Mouse (Mus musculus) heart, postnatal 25 days (tissue): ENCODE measurements around the gene Ern1. TPM values are rescaled to one million over a fixed set of nuclear protein-coding genes. Genes with fewer than 3 reads are reported as not detected.
A peak's percentile ranks its signal among the peaks of the same experiment; 100 is the strongest.
"Not testable (repeated sequence)": the region's sequence is repeated elsewhere in the genome, so short reads cannot be mapped to it uniquely, and the experiment has no call there.

ENCODE experiments used
- DNase-seq: peaks from one replicate; pipeline ENCODE4 v3.0.0; 2022; ENCODE audit warnings: low spot score
- intact Hi-C: fragments of 180-260 bp; cut with DNase I; formaldehyde crosslinking; loops from one replicate; pipeline ENCODE4 v1.15.1; 2025
- total RNA-seq, 2 experiments: library from RNA; stranded (reverse); gene quantifications; 2 replicates each; pipeline ENCODE4 v1.2.3; 2021

Gene Ern1
- total RNA-seq, 2 experiments from 2014 or later: 10.0 to 10.2 TPM

- intact Hi-C loops: loop anchor here (10.0 kb wide), 1 partner anchor 334 kb away; no protein-coding TSS in a partner anchor
- no peak for DNase-seq
Measured at GRCm38 (mm10) chr11:106410507-106410906, 77.1 kb downstream of the Ern1 start.

GRCm38 (mm10) chr11:106410011-106410410, 77.6 kb downstream of the Ern1 start:
- DNase-seq: no peak
- intact Hi-C loops: loop anchor here (10.0 kb wide), 1 partner anchor 335 kb away; no protein-coding TSS in a partner anchor

GRCm38 (mm10) chr11:106398481-106398880, 89.2 kb downstream of the Ern1 start:
- no peak for DNase-seq
- intact Hi-C loops: no loop called here

- DNase-seq: no peak
- intact Hi-C loops: no loop called here
Measured at GRCm38 (mm10) chr11:106397656-106398055, 90.0 kb downstream of the Ern1 start.

GRCm38 (mm10) chr11:106394055-106394454, 93.6 kb downstream of the Ern1 start:
- intact Hi-C loops, DNase-seq: not testable (repeated sequence)

DNA sequence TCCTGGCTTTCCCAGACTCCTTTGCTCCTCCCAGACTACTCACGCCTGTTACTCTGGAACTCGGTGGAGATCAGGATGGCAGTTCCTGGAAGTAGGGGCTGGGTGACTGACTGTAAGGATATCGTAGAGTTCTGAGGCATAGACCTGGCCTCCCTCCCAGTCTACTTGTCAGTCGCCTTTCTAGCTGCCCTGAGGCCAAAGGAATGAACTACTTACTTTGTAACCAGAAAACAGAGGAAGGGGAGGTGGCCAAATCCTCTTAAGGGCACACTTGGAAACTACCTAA, 94.4 kb downstream of the Ern1 start:
- intact Hi-C loops: loop anchor here (2.0 kb wide), 3 partner anchors 26 to 90 kb away; no protein-coding TSS in a partner anchor
- no peak for DNase-seq

- no peak for DNase-seq
- intact Hi-C loops: loop anchor here (2.0 kb wide), 3 partner anchors 26 to 90 kb away; no protein-coding TSS in a partner anchor
Measured at GRCm38 (mm10) chr11:106392597-106393330, 94.9 kb downstream of the Ern1 start.

GRCm38 (mm10) chr11:106391546-106392188, 96.0 kb downstream of the Ern1 start:
- intact Hi-C loops: loop anchor here (2.0 kb wide), 3 partner anchors 25 to 89 kb away; no protein-coding TSS in a partner anchor
- peak; percentile 43 for DNase-seq

DNA sequence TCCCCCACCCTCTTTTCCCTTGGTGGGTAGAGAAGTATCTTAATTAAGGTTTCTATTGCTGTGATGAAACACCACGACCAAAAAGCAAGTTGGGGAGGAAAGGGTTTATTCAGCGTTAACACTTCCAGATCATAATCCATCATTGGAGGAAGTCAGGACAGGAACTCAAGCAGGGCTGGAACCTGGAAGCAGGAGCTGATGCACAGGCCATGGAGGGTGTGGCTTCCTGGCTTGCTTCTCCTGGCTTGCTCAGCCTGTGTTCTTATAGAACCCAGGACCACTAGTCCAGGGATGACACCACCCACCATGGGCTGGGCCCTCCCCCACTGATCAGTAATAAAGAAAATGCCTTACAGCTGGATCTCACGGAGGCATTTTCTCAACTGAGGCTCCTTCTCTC, 96.9 kb downstream of the Ern1 start:
- DNase-seq: no peak
- intact Hi-C loops: no loop called here

DNA sequence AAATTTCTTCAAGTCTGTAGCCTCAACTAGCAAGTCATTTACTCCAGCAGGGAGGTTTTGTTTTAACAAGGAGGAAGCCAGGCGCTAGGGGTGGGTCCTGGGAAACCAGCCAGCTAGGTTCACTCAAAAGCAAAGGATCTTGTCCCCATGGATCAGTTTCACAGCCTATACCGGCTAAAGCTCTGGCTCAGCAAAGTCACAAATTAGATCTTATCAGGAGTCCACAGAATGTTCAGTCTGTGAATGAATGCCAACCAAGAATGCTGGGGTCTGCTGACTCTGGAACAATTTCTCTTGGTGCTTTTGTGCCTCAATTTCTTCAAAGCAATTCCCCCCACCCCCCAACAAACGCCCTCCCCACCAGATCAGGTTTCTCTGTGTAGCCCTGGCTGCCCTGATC, 98.0 kb downstream of the Ern1 start:
- no peak for DNase-seq
- intact Hi-C loops: no loop called here

DNA sequence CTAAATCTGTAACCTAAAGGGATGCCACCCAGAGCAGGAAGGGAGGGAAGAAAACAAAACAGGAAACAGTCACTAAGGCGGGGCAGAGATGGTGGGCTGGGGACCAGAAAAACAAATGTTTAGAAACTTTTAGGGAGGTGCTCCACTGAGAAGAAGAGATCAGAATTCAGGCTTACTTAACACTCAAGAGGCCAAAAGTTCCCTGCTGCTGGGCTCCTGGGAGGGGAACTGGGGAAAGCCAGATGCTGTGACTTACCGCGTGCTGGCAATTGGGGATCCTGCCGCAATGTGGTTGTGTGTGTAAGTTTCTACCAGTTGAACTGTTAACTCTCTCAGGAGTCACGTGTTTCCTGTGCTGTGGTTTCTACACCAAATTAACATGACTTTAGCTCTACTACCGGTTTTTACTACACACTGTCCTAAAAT, 99.8 kb downstream of the Ern1 start, which contains the start of gene Icam2:
Icam2 (minus strand) TSS at position 285 of the 426 bp plus-strand sequence.
- no peak for DNase-seq
- intact Hi-C loops: no loop called here

DNA sequence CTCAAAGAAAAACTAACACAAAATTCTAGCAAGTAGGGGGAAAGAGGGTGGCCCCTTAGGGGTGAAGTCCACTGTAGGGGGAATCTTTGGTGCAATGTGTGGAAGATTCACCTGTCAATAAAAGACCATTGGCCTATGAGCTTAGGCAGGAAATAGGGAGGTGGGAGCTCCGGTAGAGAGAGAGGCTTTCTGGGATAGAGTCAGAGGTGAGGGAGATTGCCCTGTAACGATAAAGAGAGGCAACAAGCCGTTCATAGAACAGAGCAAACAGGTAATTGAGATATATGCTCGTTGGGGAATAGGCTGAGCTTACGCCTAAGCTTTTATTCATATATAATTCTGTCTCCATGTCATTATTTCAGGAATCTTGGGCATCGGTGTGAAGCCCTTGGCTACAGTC, 100.6 kb downstream of the Ern1 start:
- intact Hi-C loops: no loop called here
- no peak for DNase-seq

GRCm38 (mm10) chr11:106386409-106386808, 101.2 kb downstream of the Ern1 start:
- no peak for DNase-seq
- intact Hi-C loops: no loop called here

- no peak for DNase-seq
- intact Hi-C loops: no loop called here
Measured at GRCm38 (mm10) chr11:106383051-106383790, 104.4 kb downstream of the Ern1 start.

GRCm38 (mm10) chr11:106382424-106382823, 105.2 kb downstream of the Ern1 start:
- intact Hi-C loops: no loop called here

DNA sequence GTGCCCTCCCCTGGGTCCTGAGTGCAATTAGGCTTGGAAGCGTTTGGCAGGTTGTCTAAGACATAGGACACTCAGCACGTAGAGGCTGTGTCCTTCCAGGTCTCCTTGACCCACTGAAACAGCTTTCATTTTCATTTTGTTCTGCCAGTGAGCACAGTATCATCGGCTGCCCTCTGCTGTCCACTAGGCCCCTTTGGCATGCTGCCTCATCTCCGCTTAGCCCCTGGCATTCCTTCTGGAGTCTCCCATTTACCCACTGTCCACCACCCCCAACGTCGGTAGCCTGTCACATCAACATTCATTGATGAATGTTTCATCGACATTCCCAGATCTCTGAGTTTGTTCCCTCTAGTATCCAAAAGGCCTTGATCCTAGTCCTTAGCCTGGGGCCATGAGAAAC, 105.8 kb downstream of the Ern1 start:
- intact Hi-C loops: no loop called here

More at GRCm38 (mm10) chr11:106382424-106382823, 105.2 kb downstream of the Ern1 start:
- DNase-seq: peak; percentile 43

DNA sequence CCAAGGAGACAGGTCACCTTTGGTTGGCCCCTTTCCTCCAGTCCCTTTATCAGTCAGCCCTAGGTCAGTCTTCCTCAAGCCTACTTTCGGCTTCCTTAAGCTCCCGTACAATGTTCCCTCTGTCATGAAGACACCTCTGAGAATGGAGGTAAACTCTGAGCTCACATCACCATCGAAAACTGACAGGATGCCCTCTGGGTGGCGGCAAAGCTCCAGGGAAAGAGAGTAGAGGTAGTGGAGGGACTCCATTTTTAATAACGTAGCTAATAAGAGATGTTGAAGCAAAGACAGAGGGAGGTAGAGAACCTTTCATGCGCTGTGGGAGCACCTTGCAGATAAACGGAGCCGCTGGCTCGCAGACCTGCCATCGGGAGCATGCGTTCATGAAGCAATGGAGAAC, 106.6 kb downstream of the Ern1 start:
- intact Hi-C loops: no loop called here
- DNase-seq: no peak

More for the DNA sequence above, 105.8 kb downstream of the Ern1 start:
- no peak for DNase-seq

- intact Hi-C loops: no loop called here
- DNase-seq: no peak
Measured at GRCm38 (mm10) chr11:106374979-106375378, 112.7 kb downstream of the Ern1 start.

DNA sequence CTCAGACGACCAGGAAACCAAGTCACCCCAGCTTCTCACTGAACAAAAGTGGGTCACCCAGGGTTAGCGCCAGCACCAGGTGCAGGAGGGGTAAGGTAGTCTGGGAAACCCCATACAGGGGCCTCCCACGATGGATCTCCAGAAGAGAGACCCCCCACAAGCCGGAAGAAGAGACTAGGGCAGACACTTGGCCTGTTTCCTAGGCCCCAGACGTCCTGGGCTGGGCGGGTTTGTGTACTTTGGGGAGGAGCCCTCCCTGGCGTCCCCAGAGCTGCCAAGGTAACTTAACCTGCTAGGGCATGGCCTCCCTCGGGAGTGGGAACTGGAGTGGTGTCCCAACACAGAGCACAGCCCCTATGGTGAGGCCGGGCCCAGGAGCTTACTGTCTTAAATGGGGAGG, 113.1 kb downstream of the Ern1 start:
- DNase-seq: no peak

GRCm38 (mm10) chr11:106373998-106374397, 113.7 kb downstream of the Ern1 start:
- intact Hi-C loops: no loop called here
- DNase-seq: no peak

More for the DNA sequence above, 113.1 kb downstream of the Ern1 start:
- intact Hi-C loops: no loop called here
